Mouse (Mus musculus) kidney, embryonic 14.5 days (tissue): Measurements from ENCODE around the gene Atp1a1. TPM values are rescaled to one million over a fixed set of nuclear protein-coding genes. Genes with fewer than 3 reads are reported as not detected.
A peak's percentile ranks its signal among the peaks of the same experiment; 100 is the strongest.

Experiments used
- ATAC-seq: fragments of 200-750 bp; cut with Nextera tagmentation; 2 replicates; pipeline ENCODE4 v1.8.0; 2017; ENCODE audit warnings: moderate number of reproducible peaks, mild to moderate bottlenecking, moderate TSS enrichment, moderate library complexity; ENCODE audit not compliant: low FRiP score, low TSS enrichment
- H3K27ac ChIP-seq: fragments of 300-500 bp; sonication (generic); 2 replicates; pipeline ENCODE4 v1.5.1; 2014; ENCODE audit warnings: low read depth, mild to moderate bottlenecking, low read length, moderate library complexity, mixed read lengths
- H3K27me3 ChIP-seq: fragments of 300-500 bp; sonication (generic); 2 replicates; pipeline ENCODE4 v1.6.1; 2014; ENCODE audit warnings: mild to moderate bottlenecking, low read length; ENCODE audit not compliant: control insufficient read depth, insufficient read depth
- H3K36me3 ChIP-seq: fragments of 300-500 bp; sonication (generic); 2 replicates; pipeline ENCODE4 v1.6.1; 2014; ENCODE audit warnings: low read length, mixed read lengths; ENCODE audit not compliant: control insufficient read depth, insufficient read depth
- H3K4me1 ChIP-seq: fragments of 300-500 bp; sonication (generic); 2 replicates; pipeline ENCODE4 v1.6.1; 2014; ENCODE audit warnings: low read length, mixed read lengths; ENCODE audit not compliant: control insufficient read depth, insufficient read depth
- H3K4me2 ChIP-seq: fragments of 300-500 bp; sonication (generic); replicated peaks from 2 replicates; pipeline ENCODE4 v1.6.1; 2014; ENCODE audit warnings: low read depth, mild to moderate bottlenecking, low read length
- H3K4me3 ChIP-seq: fragments of 300-500 bp; sonication (generic); 2 replicates; pipeline ENCODE4 v1.5.1; 2014; ENCODE audit warnings: mild to moderate bottlenecking, low read length
- H3K9ac ChIP-seq: fragments of 300-500 bp; sonication (generic); 2 replicates; pipeline ENCODE4 v1.6.1; 2014; ENCODE audit warnings: low read depth, mild to moderate bottlenecking, low read length, moderate library complexity
- H3K9me3 ChIP-seq: fragments of 300-500 bp; sonication (generic); 2 replicates; pipeline ENCODE4 v1.6.1; 2016; ENCODE audit warnings: low read length; ENCODE audit not compliant: control insufficient read depth
- WGBS: fragments of 180-500 bp; shearing (Covaris S2); extraction: QIAGEN DNeasy Blood & Tissue Kit; methylation state at CpG from one replicate; pipeline ENCODE4 v1.1.7; 2014; 5-methylcytosine and 5-hydroxymethylcytosine counted together
- polyA plus RNA-seq: library from polyadenylated mRNA; unstranded; fragments of >200 nt; fragmentation: Nextera tagmentation; extraction: Ambion mirVana; gene quantifications from 2 replicates; pipeline ENCODE4 v1.2.1, GENCODE M21; 2014

Gene Atp1a1
- polyA plus RNA-seq, 1 experiment from 2014 or later, result 280 TPM

- Histone ChIP-seq H3K36me3 (peaks cover 100% of the 10 kb centered on the region), H3K9ac (no peak overlapping the region), H3K4me3 (no peak overlapping the region), H3K9me3 (no peaks in the 10 kb centered on the region), H3K4me2 (no peak overlapping the region), H3K27me3 (no peaks in the 10 kb centered on the region), H3K4me1 (no peaks in the 10 kb centered on the region), H3K27ac (no peak overlapping the region)
- ATAC-seq, result no peak
- WGBS, result 95% methylated on average over 7 of the region's 7 CpGs
These were observed 16.2 kb downstream of the Atp1a1 start for GRCm38 (mm10) chr3:101588299-101588698.

DNA sequence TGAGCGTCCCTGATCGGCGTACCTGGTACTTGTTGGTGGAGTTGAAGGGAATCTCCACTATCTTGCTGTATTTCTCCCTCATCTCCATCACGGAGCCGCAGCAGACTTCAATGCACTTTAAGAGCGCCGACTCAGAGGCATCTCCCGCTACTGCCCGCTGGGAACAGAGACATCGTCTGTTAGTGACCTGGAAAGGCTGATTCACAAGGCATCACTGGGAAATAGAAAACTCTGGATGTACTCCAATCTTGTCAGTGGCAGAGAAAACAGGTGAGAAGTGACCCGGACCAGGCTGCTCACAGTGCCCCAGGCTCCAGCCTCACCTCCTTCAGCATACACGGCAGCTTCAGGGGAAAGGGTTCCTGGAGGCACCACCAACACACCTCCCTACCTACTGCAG lies 17.7 kb downstream of the Atp1a1 start:
- H3K4me3 ChIP-seq, result no peak overlapping the region
- ATAC-seq, result no peak
- H3K9me3 ChIP-seq, result no peaks in the 10 kb centered on the region
- H3K27ac ChIP-seq, result no peak overlapping the region
- WGBS, result 92% methylated on average over 12 of the region's 12 CpGs
- H3K9ac ChIP-seq, result no peak overlapping the region
- no peaks in the 10 kb centered on the region for H3K27me3 ChIP-seq
- H3K36me3 ChIP-seq, result peaks cover 100% of the 10 kb centered on the region
- H3K4me2 ChIP-seq, result no peak overlapping the region
- no peaks in the 10 kb centered on the region for H3K4me1 ChIP-seq

DNA sequence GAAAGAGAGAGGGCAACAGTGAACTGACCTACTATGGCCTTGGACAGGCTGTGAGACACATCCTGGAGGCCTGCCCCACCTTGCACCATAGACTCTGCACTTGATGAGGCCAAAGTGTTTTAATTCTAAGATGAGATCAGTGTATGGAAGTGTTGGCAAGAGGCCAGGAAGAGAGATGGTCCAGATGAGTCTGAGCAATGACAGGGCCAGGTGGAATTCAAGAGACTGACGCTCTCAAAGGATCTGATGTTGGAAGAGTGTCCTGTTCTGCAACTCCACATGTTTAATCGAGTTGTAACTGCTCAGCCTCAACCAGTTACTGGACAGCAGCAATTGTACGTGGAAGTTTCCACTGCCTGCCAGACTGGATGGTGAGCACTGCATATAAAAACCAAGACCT lies 26.4 kb downstream of the Atp1a1 start:
- H3K27me3 ChIP-seq, result no peaks in the 10 kb centered on the region
- no peaks in the 10 kb centered on the region for H3K9me3 ChIP-seq
- no peak overlapping the region for H3K4me3 ChIP-seq
- peaks cover 83% of the 10 kb centered on the region for H3K36me3 ChIP-seq
- ATAC-seq, result no peak
- H3K27ac ChIP-seq, result no peak overlapping the region
- no peaks in the 10 kb centered on the region for H3K4me1 ChIP-seq
- WGBS, result 93% methylated on average over 3 of the region's 3 CpGs
- no peak overlapping the region for H3K4me2 ChIP-seq
- no peak overlapping the region for H3K9ac ChIP-seq

GRCm38 (mm10) chr3:101577361-101577760 lies 27.1 kb downstream of the Atp1a1 start:
- WGBS, result 46% methylated on average over 5 of the region's 5 CpGs
- H3K36me3 ChIP-seq, result peaks cover 75% of the 10 kb centered on the region

DNA sequence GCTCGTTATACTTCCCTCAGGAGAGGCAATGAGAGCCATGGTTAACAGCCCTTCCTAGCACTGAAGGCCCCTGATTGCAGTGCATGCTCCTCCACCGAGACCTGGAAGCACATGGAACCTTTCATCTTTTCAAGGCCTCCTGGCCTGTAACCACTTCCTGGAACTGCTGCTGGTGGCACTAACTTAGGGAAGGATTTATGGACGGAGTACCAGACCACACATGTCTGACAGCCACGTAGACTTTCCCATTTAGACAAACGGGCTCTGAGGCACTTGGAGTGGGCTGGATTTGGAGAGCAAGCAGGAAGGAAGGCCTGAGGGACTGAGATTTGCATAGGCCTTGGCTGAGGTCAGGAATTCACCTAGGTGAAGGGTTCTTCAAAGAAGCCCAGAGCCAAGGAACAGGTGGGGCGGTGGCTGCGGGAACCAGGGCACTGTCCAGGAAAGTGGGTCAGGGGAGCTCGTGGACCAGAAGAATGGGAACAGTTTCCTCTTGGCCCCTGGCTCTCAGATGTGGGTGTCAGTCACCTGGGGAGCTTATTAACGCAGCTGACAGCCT lies 28.9 kb downstream of the Atp1a1 start:
- 0 out of 2 replicates have a peak, but pooled peaks cover 6% of the 10 kb centered on the region for H3K4me1 ChIP-seq
- H3K4me3 ChIP-seq, result no peak overlapping the region
- H3K4me2 ChIP-seq, result no peak overlapping the region
- peaks cover 58% of the 10 kb centered on the region for H3K36me3 ChIP-seq
- no peaks in the 10 kb centered on the region for H3K9me3 ChIP-seq
- H3K27ac ChIP-seq, result no peak overlapping the region
- no peaks in the 10 kb centered on the region for H3K27me3 ChIP-seq
- WGBS, result 54% methylated on average over 9 of the region's 9 CpGs
- no peak overlapping the region for H3K9ac ChIP-seq
- no peak for ATAC-seq

More at GRCm38 (mm10) chr3:101577361-101577760, 27.1 kb downstream of the Atp1a1 start:
- no peaks in the 10 kb centered on the region for H3K9me3 ChIP-seq
- H3K27ac ChIP-seq, result no peak overlapping the region
- H3K4me1 ChIP-seq, result no peaks in the 10 kb centered on the region
- no peak overlapping the region for H3K4me2 ChIP-seq
- ATAC-seq, result no peak
- H3K4me3 ChIP-seq, result no peak overlapping the region
- H3K9ac ChIP-seq, result no peak overlapping the region
- H3K27me3 ChIP-seq, result no peaks in the 10 kb centered on the region

DNA sequence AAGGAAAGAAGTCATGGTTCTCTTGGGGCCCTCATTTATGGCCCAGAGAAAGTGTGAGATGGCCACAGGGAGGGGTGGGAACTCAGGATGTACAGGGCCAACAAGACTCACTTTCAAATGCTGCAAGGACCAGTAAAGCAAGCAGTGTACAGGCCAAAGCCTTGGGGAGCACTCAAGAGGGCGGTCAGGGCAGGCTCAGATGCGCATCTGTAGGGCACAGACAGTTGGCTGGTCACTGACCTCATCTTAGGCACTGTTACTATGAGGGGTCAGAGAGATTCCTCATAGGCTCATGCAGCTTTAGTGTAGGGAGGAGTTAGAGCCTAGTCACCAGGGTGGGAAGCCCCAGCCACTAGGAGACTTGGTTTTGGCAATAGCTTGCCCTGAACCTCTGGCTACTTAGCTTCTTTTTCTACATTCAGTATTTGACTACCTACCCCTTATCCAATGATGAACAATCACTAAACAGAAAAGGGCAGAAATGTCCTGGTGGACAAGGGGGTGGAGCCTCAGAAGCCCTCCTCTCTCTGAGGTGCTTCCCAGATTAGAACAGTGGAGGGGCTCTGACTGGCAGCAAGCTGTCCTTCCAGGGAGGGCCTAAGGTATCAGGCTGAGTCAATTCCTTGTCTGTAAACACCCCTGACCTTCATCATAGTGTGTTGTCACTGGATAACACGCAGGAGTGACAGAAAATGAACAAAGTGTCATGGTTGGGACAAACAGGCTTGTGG lies 29.9 kb downstream of the Atp1a1 start:
- Histone ChIP-seq H3K9me3 (peaks cover 4% of the 10 kb centered on the region; the same call in 1 of the 2 replicates), H3K9ac (no peak overlapping the region), H3K4me2 (no peak overlapping the region), H3K27me3 (no peaks in the 10 kb centered on the region), H3K36me3 (peaks cover 48% of the 10 kb centered on the region), H3K4me1 (0 out of 2 replicates have a peak, but pooled peaks cover 6% of the 10 kb centered on the region), H3K4me3 (no peak overlapping the region), H3K27ac (no peak overlapping the region)
- ATAC-seq, result no peak
- WGBS, result 87% methylated on average over 3 of the region's 3 CpGs

DNA sequence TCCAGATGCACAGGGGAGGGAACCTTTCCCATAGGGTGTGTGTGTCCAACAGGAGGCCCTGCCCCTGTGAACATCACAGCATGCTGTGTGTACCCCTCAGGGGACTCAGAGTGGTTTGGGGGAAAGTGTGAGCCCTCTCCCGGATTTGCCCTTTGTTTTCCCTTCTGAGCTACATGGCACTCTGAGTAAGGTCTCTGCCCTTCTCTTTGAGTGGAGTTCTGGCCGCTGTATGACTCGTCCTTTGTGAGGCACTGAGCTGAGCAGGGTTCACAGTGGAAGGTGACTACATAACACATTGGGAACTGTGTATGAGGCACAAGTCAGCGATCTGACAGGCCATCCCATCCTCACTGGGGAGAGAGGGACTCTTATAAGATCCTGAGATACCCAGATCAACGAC lies 31.5 kb downstream of the Atp1a1 start:
- H3K36me3 ChIP-seq, result peaks cover 32% of the 10 kb centered on the region

DNA sequence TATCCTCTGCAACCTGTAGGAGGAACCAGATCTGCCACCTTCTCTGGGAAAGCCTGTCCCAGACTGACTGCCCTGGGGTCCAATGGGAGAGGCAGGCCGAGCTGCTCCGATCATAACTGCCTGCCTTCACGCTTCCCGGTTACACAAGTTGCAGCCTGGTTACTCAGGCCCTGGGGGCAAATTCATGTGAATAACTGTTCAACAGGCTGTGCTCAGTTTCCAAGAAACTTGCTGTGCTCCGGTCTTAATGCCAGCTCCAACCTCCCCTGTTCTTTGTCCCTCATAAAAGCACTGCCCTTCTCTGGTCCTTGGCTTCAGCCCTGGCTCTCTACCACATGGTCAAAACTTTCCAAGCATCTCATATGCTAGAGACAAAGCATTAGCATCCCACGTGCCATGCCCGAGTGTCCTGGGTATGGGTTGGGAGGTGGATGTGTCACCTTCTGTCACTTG lies 32.3 kb downstream of the Atp1a1 start:
- peaks cover 24% of the 10 kb centered on the region for H3K36me3 ChIP-seq
- H3K4me1 ChIP-seq, result 0 out of 2 replicates have a peak, but pooled peaks cover 6% of the 10 kb centered on the region
- H3K4me3 ChIP-seq, result no peak overlapping the region
- 0 out of 2 replicates have a peak overlapping the region, but pooled peaks have one; percentile 7 for H3K9ac ChIP-seq
- H3K9me3 ChIP-seq, result peaks cover 4% of the 10 kb centered on the region; the same call in 1 of the 2 replicates
- 23% methylated on average over 7 of the region's 7 CpGs for WGBS
- peak overlapping the region; percentile 63; the same call in 1 of the 2 replicates for H3K27ac ChIP-seq
- H3K27me3 ChIP-seq, result no peaks in the 10 kb centered on the region
- peak; percentile 67 for ATAC-seq
- no peak overlapping the region for H3K4me2 ChIP-seq

More for the DNA sequence above, 31.5 kb downstream of the Atp1a1 start:
- 0 out of 2 replicates have a peak, but pooled peaks have one; percentile 22 for ATAC-seq
- no peak overlapping the region for H3K4me2 ChIP-seq
- H3K9me3 ChIP-seq, result peaks cover 4% of the 10 kb centered on the region; the same call in 1 of the 2 replicates
- H3K27me3 ChIP-seq, result no peaks in the 10 kb centered on the region
- WGBS, result 61% methylated on average over 5 of the region's 5 CpGs
- no peak overlapping the region for H3K9ac ChIP-seq
- H3K4me3 ChIP-seq, result no peak overlapping the region
- H3K27ac ChIP-seq, result peak overlapping the region; percentile 55
- 0 out of 2 replicates have a peak, but pooled peaks cover 6% of the 10 kb centered on the region for H3K4me1 ChIP-seq
